9 mouse cellular contexts compared by ENCODE assay signal in the genomic region with DNA sequence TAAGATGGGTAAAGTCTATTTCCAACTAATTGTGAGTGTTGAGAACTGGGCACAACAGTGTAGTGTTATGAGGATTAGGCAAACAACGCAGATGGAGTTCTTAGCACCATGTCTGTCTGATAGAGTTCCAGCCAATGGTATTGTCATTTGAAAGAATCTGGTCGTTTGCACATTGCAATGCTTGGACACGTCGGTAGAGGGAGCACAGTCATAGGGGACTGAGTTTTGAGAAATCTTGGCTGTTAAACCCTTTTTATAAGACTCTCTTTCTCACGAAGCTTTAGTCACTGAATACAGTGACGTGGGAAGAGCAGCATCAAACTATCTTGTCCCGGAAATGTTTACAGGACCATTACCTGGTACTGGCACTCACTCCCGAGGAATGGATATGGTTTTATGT. TPM values are rescaled to one million over a fixed set of nuclear protein-coding genes. Genes with fewer than 3 reads are reported as not detected.
DNase-seq lines count a peak whose midpoint lies in the region; ATAC-seq lines count a peak whose summit lies in the region.
"Had no signal": no experiment of that assay in that cellular context is flagged by ENCODE, and none has a peak within 500 bp of the region (broad histone marks: within the 10 kb centered on the region; RNA-seq: fewer than 3 reads in every experiment).

No protein-coding gene starts in this region.

- H3K4me3 ChIP-seq in hindbrain, embryonic 14.5 days (replicated peaks; ENCODE audit: low read length) = no peak overlapping the region
- no peak overlapping the region for H3K4me3 ChIP-seq in hindbrain, embryonic 16.5 days (ENCODE audit: low read length)
- H3K4me3 ChIP-seq in embryonic facial prominence, embryonic 10.5 days = no peak overlapping the region

- 0 out of 2 replicates have a peak, but pooled peaks cover 7% of the 10 kb centered on the region for H3K4me1 ChIP-seq in hindbrain, embryonic 14.5 days (replicated peaks; ENCODE audit: control insufficient read depth, insufficient read depth, low read length)
- H3K4me1 ChIP-seq in hindbrain, embryonic 16.5 days (ENCODE audit: control insufficient read depth, insufficient read depth, low read depth, low read length) = peaks cover 2% of the 10 kb centered on the region; the same call in 1 of the 2 replicates
- H3K4me1 ChIP-seq in embryonic facial prominence, embryonic 10.5 days = peaks cover 10% of the 10 kb centered on the region

- H3K4me2 ChIP-seq in hindbrain, embryonic 14.5 days (replicated peaks) = no peak overlapping the region
- H3K4me2 ChIP-seq in hindbrain, embryonic 16.5 days (ENCODE audit: low read length) = no peak overlapping the region

- no peaks in the 10 kb centered on the region for H3K9me3 ChIP-seq in hindbrain, embryonic 14.5 days (ENCODE audit: control insufficient read depth, low read length)
- H3K9me3 ChIP-seq in hindbrain, embryonic 16.5 days (ENCODE audit: control insufficient read depth, low read length) = no peaks in the 10 kb centered on the region
- H3K9me3 ChIP-seq in embryonic facial prominence, embryonic 10.5 days = no peaks in the 10 kb centered on the region

- peaks cover 8% of the 10 kb centered on the region; the same call in 1 of the 2 replicates for H3K27me3 ChIP-seq in hindbrain, embryonic 14.5 days (ENCODE audit: control insufficient read depth, insufficient read depth, low read length)
- H3K27me3 ChIP-seq in hindbrain, embryonic 16.5 days (replicated peaks; ENCODE audit: control insufficient read depth, insufficient read depth, low read length) = no peaks in the 10 kb centered on the region; the same call in 1 of the 2 replicates
- peaks cover 16% of the 10 kb centered on the region for H3K27me3 ChIP-seq in embryonic facial prominence, embryonic 10.5 days (replicated peaks; ENCODE audit: low read depth, poor library complexity, severe bottlenecking)

- intact Hi-C loops in heart, postnatal 36 days (cut with DNase I) = loop anchor here (1.0 to 10.0 kb wide), 2 partner anchors 95 to 261 kb away; no protein-coding TSS in a partner anchor

- peak; percentile 83 for DNase-seq in hindbrain, embryonic 14.5 days (ENCODE audit: low spot score)
- peak; percentile 68 for DNase-seq in adrenal gland, postnatal 25 days
- peak; percentile 71 for DNase-seq in embryonic facial prominence, embryonic 10.5 days (ENCODE audit: low spot score)
- DNase-seq in heart, postnatal 36 days = peak; percentile 59 to 79
- peak; percentile 22 to 56 for DNase-seq in left cerebral cortex, adult 8-10 months (ENCODE audit: low spot score in 2 of 2)
- DNase-seq in monocyte, adult 2 months (ENCODE audit: low read depth in 1 of 2, low spot score in 2 of 2) = peak; percentile 39 to 51
- peak; percentile 46 for DNase-seq in telencephalon, adult 2 months (ENCODE audit: low read depth, low spot score)

- no peak for ATAC-seq in hindbrain, embryonic 14.5 days (ENCODE audit: low FRiP score)
- ATAC-seq in hindbrain, embryonic 16.5 days = no peak

- H3K36me3 ChIP-seq in hindbrain, embryonic 14.5 days (replicated peaks; ENCODE audit: control insufficient read depth, insufficient read depth) = no peaks in the 10 kb centered on the region
- no peaks in the 10 kb centered on the region for H3K36me3 ChIP-seq in hindbrain, embryonic 16.5 days (ENCODE audit: control insufficient read depth, insufficient read depth, low read length)
- H3K36me3 ChIP-seq in embryonic facial prominence, embryonic 10.5 days (replicated peaks) = no peaks in the 10 kb centered on the region

- H3K9ac ChIP-seq in hindbrain, embryonic 14.5 days = no peak overlapping the region
- no peak overlapping the region for H3K9ac ChIP-seq in hindbrain, embryonic 16.5 days (ENCODE audit: low read depth, low read length)

- no peak overlapping the region for H3K27ac ChIP-seq in hindbrain, embryonic 14.5 days
- H3K27ac ChIP-seq in hindbrain, embryonic 16.5 days (ENCODE audit: low read depth, low read length) = no peak overlapping the region
- no peak overlapping the region for H3K27ac ChIP-seq in embryonic facial prominence, embryonic 10.5 days (replicated peaks)
- H3K27ac ChIP-seq: macrophage had no signal

- 34% methylated on average over 8 of the region's 8 CpGs for WGBS in hindbrain, embryonic 14.5 days
- WGBS in hindbrain, embryonic 16.5 days = 28% methylated on average over 8 of the region's 8 CpGs
- WGBS in embryonic facial prominence, embryonic 10.5 days = 37% methylated on average over 8 of the region's 8 CpGs

RNA-seq across cellular contexts. Expression of gene Stat4, which starts 17.1 kb away (rescaled TPM):
- polyA plus RNA-seq in hindbrain, embryonic 14.5 days (2014; fragmentation: Nextera tagmentation; extraction: Ambion mirVana) = 0.50 and 0.90 TPM in 2 replicates
- 0.31 and 0.82 TPM in 2 replicates for polyA plus RNA-seq in hindbrain, embryonic 16.5 days (2015; fragmentation: Nextera tagmentation; extraction: Ambion mirVana)
- total RNA-seq in adrenal gland, postnatal 25 days (2021) = 0.12 TPM in 1 of 2 replicates, not detected in the other
- 1.1 and 1.9 TPM in 2 replicates for polyA plus RNA-seq in embryonic facial prominence, embryonic 10.5 days (2016; fragmentation: Nextera tagmentation; extraction: Ambion mirVana)
- under 1 TPM; 0.22 to 0.28 TPM for total RNA-seq in heart, postnatal 36 days (2021)
- 1 to 10 TPM; 2.6 to 3.4 (median 2.9) TPM for total RNA-seq in left cerebral cortex, adult 8-10 months (2022)
